Mouse (Mus musculus): ENCODE results near the gene Tulp2.
"Not testable (repeated sequence)": the region's sequence is repeated elsewhere in the genome, so short reads cannot be mapped to it uniquely, and the experiment has no call there.

Tulp2 gene

GRCm38 (mm10) chr7:45486761-45487415, 5.2 kb downstream of the Tulp2 start, which contains the start of gene Gm45808:
Gene Gm45808, minus strand, starts transcription at chr7:45486811.
- no peak for DNase-seq (ENCODE audit: low read depth, low spot score)

DNA sequence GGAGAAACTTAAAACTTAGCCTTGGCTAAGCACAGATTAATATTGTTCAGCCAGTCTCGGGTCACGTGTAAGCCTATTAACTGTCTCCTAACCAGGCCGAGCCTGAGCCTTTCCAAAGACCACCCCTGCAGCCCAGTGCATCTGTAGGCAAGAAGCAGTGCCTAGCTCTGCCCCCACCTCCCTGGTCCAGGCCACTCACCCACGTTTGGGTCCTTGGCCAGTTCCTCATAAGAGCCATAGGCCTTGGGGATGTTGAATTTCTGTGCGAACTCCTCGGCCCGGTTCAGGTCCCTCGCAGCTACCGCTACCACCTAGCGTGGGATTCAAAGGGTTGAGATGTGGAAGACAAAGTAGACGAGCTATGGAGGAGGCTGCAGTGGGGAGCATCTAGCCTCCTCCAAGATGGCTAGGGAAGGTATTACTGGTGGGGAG, 6.2 kb downstream of the Tulp2 start:
- DNase-seq (ENCODE audit: low read depth, low spot score) = no peak

- peak; percentile 75 for DNase-seq (ENCODE audit: low read depth, low spot score)
These were observed 6.9 kb downstream of the Tulp2 start, which contains the start of gene Dhdh for GRCm38 (mm10) chr7:45488293-45489204. Gene Dhdh, minus strand, starts transcription at chr7:45488805.

DNA sequence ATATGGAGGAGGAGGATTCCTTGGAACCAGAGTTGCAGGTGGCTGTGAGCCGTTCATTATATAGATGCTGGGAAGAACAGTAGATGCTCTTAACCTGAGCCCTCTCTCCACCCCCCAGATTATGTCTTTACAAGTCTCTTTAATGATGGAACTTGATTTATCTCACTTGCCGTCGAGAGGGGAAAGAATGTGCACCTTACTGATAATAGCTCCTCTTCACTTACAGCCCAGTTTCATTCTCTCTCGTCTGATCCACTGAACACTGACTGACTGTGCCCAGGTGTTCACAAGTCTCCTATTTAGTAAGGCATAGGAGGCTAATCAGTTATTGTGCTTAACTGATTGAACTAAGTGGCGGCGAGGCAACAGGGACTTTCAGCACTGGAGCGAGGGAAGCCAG, 7.9 kb downstream of the Tulp2 start:
- DNase-seq (ENCODE audit: low read depth, low spot score) = no peak

- DNase-seq (ENCODE audit: low read depth, low spot score) = peak; percentile 86
These were observed 9.1 kb downstream of the Tulp2 start for GRCm38 (mm10) chr7:45490822-45491221.

GRCm38 (mm10) chr7:45491264-45491663, 9.6 kb downstream of the Tulp2 start:
- DNase-seq (ENCODE audit: low read depth, low spot score) = no peak

DNA sequence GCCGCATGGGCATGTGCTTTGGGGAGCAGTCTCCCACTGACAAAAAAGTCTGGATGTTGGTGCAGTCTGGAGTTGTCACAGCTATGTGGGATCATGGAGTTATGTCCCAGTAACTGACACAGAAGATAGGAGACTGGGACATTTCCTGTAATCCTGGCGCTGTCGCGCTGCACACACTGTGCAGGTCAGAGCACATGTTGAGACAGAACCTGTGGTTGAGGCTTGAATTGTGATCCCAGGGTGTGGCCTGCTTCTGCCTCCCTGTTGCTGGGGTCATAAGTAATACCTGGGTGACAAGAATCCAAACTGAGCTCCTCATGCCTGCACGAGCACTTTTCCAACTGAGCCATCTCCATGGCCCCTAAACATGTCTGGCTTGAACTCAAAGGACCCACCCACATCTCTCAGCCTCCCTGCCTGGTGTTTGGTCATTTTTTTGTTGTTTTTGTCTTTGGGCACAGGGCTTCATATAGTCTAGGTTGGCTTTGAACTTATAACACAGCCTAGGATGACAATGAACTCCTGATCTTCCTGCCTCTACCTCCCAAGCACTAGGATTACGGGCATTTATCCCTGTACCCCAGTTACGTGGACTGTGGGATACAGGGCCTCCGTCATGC, 10.7 kb downstream of the Tulp2 start:
- DNase-seq (ENCODE audit: low read depth, low spot score) = no peak

DNA sequence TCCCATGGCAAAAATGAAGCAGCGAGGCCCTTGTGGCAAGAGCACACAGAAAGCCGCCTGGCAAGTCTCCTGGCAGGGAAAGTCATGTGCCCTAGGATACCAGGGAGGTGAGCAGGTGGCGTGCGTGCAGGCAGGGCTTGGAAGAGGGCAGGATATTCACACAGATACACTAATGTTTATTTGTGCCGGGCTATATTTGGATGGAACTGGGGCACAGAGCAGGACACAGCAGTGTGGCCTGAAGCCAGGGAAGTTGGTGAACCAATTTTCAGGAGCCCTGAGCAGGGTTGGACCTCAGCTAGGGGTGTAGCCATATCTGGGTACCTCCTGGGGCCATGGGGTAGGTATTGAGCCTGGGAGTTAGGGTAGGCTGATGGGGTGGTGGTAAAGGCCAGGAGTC, 11.3 kb downstream of the Tulp2 start:
- peak; percentile 94 for DNase-seq (ENCODE audit: low read depth, low spot score)

GRCm38 (mm10) chr7:45494548-45494947, 12.9 kb downstream of the Tulp2 start:
- DNase-seq (ENCODE audit: low read depth, low spot score) = no peak

DNA sequence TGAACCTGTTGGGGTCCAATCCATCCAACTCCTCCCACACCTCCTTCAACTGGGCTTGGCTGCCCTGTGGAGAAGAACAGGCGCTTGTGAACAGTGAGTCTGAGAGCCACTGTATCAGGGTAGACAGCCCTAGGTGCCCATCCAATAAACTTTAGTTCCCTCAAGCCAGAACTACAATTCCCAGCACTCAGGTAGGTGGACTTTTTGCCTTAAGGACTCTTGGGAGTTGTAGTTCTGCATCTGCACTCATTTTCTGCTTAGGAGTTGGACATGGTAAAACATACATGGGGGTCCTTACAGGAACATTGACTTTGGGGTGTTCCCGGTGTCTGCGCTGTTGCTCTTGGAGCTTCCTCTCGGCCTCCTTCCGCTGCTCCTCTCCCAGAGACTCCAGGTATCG, 16.8 kb downstream of the Tulp2 start:
- no peak for DNase-seq (ENCODE audit: low read depth, low spot score)

GRCm38 (mm10) chr7:45507583-45507982, 25.9 kb downstream of the Tulp2 start:
- no peak for DNase-seq (ENCODE audit: low read depth, low spot score)

DNA sequence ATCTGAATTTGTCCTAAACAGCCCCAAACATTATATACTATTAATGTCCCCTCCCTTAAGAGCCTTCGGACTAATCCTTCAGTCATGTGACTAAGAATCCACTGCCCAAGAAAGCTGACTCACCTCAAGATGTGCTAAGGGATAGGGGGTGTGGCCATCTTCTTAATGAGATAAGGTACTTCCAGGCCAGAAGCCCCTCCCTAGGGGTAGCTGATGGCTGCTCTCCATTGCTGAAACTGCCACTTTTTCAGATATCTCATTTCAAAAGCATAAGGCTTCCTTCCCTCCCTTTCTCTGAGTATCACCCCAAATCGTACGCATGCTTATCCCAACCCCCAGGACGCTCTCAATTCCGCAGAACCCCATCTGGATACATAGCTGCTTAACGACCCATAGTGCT, 26.9 kb downstream of the Tulp2 start:
- DNase-seq (ENCODE audit: low read depth, low spot score) = no peak

DNA sequence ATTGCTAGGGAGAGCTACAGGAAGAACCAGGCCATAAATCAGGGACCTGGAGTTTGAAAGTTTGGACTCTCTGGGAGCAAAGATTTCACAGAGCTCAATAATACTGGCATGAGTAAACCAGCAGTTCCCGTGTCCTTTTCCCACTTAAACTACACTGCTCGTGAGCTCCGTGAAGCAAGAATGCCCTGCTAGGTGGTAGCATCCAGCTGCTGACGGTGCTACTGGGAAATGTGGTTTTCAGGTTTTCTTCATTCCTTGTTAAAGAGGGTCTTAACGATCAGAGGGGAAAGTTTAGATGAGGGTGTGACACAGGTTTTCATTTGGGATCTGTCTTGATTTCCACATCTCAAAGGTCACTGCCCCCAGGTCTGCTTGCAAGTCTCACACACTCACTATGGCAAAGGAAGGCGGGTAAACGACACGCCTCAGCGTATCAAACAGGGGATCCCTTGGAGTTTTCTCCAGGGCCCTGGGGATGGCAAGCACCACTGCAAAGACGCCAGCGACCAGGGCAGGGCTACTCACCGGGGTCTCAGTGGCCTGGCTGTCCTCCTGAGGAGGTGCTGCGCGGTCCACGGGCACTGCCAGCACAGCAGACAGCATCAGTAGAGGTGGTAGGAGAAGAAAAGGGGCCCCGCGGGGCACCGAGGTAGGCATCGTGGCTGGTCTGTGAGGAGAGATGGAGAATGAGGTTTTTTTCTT, 27.7 kb downstream of the Tulp2 start:
- no peak for DNase-seq (ENCODE audit: low read depth, low spot score)

GRCm38 (mm10) chr7:45509912-45510787, 28.5 kb downstream of the Tulp2 start, which contains the start of gene Nucb1:
Gene Nucb1, minus strand, starts transcription at chr7:45510406.
- DNase-seq (ENCODE audit: low read depth, low spot score) = peak; percentile 95

DNA sequence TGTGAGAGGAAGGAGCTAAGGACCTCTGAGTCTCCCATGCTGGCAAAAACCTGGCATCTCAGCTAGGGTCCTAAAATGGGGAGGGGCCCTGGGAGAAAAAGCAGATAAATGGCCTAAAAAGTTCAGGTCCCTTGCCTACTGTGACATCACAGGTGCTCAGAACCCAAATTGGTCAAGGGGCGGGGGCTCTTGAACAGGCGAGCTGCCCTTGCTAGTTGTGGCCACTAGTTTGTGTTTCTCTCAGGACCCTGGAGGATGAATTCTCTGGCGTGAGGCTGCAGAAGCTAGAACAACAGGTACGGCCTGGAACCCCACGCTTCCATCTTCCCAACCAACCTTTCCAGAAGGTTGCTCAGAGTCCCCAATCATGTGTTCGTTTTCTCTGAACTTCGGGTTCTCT, 32.7 kb downstream of the Tulp2 start:
- no peak for DNase-seq (ENCODE audit: low read depth, low spot score)

DNA sequence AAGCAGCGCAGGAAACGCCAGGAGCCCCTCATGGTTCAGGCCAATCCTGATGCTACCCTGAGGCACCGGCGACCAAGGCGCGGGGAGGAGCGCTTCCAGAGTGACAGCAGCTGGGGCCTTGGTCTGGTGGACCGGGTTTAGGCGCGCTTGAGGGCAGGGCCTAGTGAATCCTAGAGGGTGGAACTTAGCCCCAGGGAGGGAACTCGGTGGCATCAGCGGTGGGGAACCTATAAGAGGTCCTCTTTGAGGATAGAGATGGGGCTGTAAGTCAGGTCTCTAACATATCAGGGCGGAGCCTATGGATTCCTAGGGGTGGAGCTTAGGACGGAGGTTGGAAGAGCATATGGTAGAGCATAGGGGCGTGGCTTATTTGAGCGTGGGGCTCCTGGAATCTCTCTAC, 33.8 kb downstream of the Tulp2 start:
- DNase-seq (ENCODE audit: low read depth, low spot score) = no peak

DNA sequence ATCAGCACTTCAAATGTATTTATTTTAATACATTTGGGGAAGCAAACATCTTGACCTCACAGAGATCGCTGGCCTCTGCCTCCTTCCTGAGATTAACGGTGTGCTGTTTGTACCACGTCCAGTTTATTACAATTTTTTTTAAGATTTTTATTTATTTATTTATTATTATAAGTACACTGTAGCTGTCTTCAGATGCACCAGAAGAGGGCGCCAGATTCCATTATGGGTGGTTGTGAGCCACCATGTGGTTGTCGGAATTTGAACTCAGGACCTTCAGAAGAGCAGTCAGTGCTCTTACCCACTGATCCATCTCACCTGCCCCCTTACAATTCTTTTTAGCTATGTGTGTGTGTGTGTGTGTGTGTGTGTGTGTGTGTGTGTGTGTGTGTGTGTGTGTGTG, 35.2 kb downstream of the Tulp2 start:
- not testable (repeated sequence) for DNase-seq (ENCODE audit: low read depth, low spot score)

- DNase-seq (ENCODE audit: low read depth, low spot score) = no peak
These were observed 36.9 kb downstream of the Tulp2 start for GRCm38 (mm10) chr7:45518618-45519017.

- DNase-seq (ENCODE audit: low read depth, low spot score) = no peak
These were observed 37.9 kb downstream of the Tulp2 start for GRCm38 (mm10) chr7:45519345-45520120.

- DNase-seq (ENCODE audit: low read depth, low spot score) = no peak
These were observed 38.9 kb downstream of the Tulp2 start for GRCm38 (mm10) chr7:45520605-45521004.

All from brain, adult 2 months (tissue).